Mouse (Mus musculus): ENCODE results near the gene Lrrc57.
"Not testable (repeated sequence)": the region's sequence is repeated elsewhere in the genome, so short reads cannot be mapped to it uniquely, and the experiment has no call there.

Lrrc57 gene

DNA sequence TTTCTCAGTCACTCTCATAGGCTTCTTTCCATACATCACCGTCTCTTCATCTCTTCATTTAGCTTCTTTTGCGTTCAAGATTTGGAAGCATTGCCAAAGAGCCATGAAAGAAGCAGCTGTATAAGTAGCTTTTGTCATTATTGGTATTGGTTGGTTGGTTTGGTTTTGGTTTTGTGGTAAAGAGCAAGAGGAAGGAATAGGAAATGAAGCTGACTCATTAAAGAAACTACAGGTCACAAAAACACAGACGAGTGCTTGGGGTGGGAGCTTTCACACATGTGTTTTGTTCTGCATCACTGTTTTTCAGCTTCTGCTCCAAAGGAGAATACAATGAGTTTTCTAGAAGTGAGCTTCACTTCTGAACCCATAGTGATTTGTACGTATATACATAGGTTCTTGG, 9.8 kb downstream of the Lrrc57 start:
- DNase-seq (ENCODE audit: low read depth): no peak

DNA sequence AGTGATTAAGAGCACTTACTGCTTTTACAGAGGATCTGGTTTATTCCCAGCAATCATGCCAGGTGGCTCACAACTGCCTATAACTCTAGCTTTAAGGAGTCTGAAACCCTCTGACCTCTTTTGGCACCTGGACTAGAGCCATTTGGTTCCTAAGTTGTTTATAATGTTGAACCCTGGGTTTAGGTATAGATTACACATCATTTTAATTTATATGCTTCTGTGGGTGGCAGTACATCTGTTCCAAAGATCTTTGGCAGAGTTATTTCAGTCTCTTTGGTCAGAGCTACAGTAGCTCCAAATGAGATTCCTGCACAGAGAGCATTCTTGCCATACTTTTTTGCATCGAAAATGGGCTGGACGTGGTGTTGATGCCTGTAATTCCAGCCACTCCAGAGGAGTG, 11.6 kb downstream of the Lrrc57 start:
- DNase-seq (ENCODE audit: low read depth): no peak

DNA sequence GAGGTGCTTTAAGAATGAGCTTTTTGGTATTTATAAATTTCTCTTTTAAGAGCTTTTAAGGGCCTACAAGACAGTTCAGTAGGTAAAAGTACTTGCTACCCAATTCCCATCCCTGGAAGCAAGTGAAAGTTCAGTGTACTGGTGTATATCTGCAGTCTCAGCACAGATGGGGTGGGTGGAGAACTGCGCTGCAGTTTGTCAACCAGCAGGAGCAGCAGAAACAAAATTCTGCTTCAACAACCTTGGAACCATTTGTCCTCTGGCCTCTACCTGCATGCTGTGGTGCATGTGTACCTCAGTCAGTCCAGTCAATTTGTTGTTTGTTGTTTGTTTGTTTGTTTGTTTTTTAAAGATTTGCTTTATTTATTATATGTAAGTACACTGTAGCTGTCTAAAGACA, 17.1 kb downstream of the Lrrc57 start:
- DNase-seq (ENCODE audit: low read depth): no peak

DNA sequence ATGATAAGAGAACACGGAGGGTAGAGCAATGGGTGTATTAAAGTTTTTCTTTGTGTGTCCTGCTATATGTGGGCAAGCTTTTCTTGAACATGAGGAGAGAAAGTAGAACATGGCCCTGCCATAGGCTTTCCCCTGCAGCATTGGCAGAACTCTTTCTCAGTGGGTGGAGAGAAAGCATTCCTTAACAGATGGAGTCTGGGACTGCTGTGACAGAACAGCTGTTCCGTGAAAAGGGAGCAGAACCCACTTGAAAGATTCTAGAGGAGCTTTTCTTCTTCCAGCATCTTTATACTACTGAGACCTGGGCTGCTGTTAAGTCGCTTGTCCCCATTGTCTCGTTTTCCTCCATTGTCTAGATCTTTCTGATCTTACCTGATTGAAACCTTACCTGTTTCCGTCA, 19.6 kb downstream of the Lrrc57 start:
- no peak for DNase-seq (ENCODE audit: low read depth)

DNA sequence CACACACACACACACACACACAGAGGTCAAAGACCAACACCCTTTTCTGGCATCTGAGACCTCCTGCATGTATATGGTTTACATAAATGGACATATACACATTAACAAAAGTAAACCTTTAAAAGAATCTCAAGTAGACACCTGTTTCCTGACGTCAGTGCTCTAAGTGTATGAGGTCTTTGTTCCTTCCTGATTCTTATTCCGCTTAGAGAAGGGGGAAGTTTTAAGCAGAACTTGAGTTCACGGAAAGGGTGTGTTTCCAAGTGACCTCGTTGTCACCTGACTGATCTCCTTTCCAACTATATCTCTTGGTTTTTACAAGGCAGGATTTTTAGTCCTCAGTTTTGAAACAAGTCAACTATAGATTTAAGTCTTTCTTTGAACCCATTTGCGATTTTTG, 31.0 kb downstream of the Lrrc57 start:
- no peak for DNase-seq (ENCODE audit: low read depth)

- no peak for DNase-seq (ENCODE audit: low read depth)
Observed at GRCm38 (mm10) chr2:120577799-120578198, 31.5 kb downstream of the Lrrc57 start.

DNA sequence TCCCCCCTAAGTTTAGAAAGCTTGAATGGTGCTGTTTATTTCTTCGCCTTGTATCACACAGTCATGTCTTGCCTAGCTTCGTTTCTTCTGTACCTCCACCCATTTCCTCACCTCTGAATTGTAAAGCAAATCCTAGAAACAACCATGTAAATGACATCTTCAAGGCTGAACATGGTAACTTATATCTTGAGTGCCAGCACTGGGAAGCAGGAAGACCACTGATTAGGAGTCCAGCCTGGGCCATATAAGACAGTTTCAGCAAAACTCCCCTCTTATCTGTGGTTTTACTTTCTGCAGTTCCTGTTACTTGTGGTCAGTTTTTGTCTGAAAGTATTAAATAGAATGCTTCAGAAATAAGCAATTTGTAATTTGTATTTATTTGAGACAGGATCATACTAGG, 33.3 kb downstream of the Lrrc57 start:
- DNase-seq (ENCODE audit: low read depth): no peak

DNA sequence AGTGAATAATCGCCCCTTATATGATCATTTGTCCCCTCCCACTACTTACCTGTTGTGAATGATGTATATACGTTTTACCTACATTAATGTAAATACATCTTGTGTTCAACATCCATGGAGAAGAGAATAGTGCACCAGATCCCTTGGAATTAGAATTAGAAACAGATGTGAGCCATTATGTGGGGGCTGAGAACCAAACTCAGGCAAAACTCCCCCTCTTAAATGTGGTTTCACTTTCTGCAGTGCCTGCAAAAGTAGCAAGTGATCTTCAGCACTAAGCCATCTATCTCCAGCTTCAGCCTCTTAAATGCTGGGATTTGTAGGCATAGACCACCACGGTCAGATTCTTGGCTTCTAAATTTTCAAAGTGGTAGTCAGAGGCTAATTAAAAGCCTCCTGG, 34.2 kb downstream of the Lrrc57 start:
- DNase-seq (ENCODE audit: low read depth): peak; percentile 38

GRCm38 (mm10) chr2:120572161-120572560, 37.2 kb downstream of the Lrrc57 start:
- not testable (repeated sequence) for DNase-seq (ENCODE audit: low read depth)

DNA sequence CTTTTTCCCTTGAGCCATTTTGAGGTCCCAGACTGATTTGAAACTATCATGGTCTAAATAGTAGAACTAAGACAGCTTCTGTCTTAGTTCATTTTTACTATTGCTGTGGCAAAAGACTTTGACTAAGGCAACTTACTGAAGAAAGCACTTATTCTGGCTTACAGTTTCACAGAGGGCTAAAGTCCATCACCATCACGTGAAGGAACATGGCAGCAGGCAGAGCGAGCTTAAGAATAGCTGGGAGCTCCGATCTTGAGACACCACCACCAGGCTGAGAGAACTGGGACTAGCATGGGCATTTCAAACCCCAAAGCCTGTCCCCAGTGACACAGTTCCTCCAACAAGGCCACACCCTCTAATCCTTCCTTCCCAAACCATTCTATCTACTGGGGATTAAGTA, 38.2 kb downstream of the Lrrc57 start:
- DNase-seq (ENCODE audit: low read depth): no peak

- no peak for DNase-seq (ENCODE audit: low read depth)
Observed at GRCm38 (mm10) chr2:120567798-120568320, 41.5 kb downstream of the Lrrc57 start.

- DNase-seq (ENCODE audit: low read depth): peak; percentile 99
Observed at GRCm38 (mm10) chr2:120566886-120567797, 42.2 kb downstream of the Lrrc57 start, which contains the start of gene Snap23. Gene Snap23, plus strand, starts transcription at chr2:120567671.

DNA sequence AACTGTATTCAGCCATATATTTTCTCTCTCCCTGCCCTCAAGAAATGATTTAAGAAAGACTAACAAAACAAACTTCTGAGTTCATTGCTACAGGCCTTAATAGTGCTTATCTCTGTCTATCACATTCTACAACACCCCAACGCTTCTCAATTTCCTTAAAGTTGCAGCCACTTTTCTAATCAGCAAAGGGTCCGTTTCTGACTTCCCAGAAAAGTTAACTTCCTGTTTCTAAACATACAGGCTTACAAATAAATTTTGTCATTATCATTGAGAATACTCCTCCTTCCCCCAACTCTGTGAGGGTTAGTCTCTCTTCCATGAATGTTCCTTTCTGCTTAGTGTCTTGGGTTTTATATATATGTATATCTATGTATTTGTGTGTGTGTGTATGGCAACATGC, 44.0 kb downstream of the Lrrc57 start:
- DNase-seq (ENCODE audit: low read depth): no peak

DNA sequence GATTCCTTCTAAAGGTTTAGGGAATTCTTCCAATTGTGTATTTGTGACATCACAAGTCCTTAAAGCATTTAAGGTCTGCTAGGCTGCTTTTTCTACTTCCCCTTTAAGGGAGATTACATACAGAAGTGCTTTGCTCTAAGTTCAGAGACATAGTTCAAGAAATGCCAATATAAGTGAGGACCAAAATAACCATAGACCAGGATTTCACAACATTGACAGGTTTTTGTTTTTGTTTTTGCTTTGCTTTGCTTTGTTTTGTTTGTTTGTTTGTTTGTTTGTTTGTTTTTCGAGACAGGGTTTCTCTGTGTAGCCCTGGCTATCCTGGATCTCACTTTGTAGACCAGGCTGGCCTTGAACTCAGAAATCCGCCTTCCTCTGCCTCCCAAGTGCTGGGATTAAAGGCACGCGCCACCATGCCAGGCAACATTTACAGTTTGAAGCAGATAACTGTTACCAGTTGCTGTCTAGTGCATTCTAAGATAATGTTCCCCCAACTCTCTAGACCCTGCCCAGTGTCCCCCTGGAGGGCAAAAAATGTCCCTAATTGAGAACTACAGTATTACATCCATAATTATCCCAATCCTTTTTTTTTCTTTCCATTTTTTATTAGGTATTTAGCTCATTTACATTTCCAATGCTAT, 44.7 kb downstream of the Lrrc57 start:
- DNase-seq (ENCODE audit: low read depth): not testable (repeated sequence)

- peak; percentile 92 for DNase-seq (ENCODE audit: low read depth)
Observed at GRCm38 (mm10) chr2:120563235-120563990, 45.9 kb downstream of the Lrrc57 start, which contains the start of gene Zfp106. Gene Zfp106, minus strand, starts transcription at chr2:120563843.

DNA sequence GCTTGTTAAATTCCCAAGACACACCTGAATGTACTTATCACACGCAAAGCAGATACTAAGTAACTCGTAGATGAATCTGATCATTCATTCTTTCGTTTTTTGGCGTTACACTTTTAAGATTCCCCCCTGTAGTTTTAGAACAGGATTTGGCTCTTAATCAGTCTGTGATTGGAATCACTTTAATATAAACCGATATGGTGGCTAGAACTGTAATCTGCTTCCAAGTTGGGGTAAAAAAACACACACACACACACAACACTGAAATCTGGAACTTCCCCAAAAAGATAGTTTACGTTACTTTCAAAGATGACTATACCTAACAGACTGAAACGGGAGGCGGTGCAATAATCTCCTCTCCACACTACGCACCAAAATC, 46.5 kb downstream of the Lrrc57 start:
- DNase-seq (ENCODE audit: low read depth): no peak

DNA sequence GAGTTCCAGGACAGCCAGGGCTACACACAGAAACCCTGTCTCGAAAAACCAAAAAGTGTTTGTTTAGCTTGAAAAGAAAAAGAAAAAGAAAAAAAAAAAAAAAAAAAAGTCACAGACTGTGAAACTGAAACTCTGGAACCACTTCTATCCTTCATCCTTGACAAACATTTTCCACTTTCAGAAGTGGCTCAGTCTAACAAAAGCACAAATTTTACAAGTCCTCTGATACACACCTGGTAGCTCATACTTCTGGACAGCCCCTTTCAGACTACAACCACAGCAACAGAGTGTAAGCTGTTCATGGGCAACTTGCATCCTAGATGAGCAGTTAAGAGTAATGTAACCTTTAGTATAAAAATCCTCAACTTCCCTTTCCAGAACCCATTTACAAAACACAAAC, 47.8 kb downstream of the Lrrc57 start:
- DNase-seq (ENCODE audit: low read depth): no peak

DNA sequence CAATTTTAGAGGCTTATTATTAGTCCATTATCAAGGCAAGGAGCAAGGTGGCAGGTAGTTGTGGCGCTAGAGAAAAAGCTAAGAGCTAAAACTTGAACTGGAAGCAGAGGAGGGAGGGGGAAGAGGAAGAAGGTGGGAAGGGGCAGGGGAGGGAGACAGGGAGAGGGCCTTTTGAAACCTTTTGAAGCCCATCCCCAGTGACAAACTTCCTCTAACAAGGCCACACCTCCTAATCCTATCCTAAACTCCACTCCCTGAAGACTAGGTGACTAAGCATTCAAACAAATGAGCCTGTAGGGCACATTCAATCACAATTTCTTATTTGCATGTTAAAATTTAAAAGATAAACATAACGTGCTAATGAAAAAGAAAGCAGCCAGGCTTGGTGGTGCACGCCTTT, 50.5 kb downstream of the Lrrc57 start:
- DNase-seq (ENCODE audit: low read depth): no peak

- DNase-seq (ENCODE audit: low read depth): no peak
Observed at GRCm38 (mm10) chr2:120556868-120557267, 52.5 kb downstream of the Lrrc57 start.
